Mouse (Mus musculus): ENCODE results near the gene Mettl7a1. TPM values are rescaled to one million over a fixed set of nuclear protein-coding genes. Genes with fewer than 3 reads are reported as not detected.
"Not testable (repeated sequence)": the region's sequence is repeated elsewhere in the genome, so short reads cannot be mapped to it uniquely, and the experiment has no call there.

Mettl7a1 gene
- polyA plus RNA-seq, 1 experiment from 2014 or later = 19.0 TPM

DNA sequence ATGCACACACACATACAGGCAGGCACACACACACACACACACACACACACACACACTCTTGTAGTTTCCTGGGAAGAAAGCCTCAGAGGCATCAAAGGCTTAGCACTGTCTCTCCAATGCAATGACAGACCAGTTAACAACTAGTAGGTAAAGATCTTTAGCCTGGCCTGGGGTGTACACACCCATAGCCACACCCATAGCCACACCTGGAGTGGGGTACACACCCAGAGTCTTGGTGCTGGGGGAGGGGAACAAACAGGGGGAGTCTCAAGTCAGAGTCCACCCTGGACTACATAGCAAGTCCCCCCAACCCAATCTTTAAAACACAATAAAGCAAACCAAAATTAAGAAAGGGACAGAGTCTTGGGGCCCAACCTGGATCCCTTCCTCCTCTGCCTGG is 33.4 kb downstream of the Mettl7a1 start:
- H3K4me2 ChIP-seq (replicated peaks; ENCODE audit: low read depth, low read length); H3K36me3 ChIP-seq (ENCODE audit: insufficient read depth, low read length); H3K4me3 ChIP-seq (ENCODE audit: low read length); H3K4me1 ChIP-seq (ENCODE audit: insufficient read depth, low read length); H3K9me3 ChIP-seq (ENCODE audit: low read length); H3K9ac ChIP-seq (replicated peaks; ENCODE audit: low read length); H3K27ac ChIP-seq (ENCODE audit: low read length); H3K27me3 ChIP-seq (ENCODE audit: insufficient read depth, low read length): not testable (repeated sequence)
- peak; percentile 29; the same call in 1 of the 2 replicates for ATAC-seq (ENCODE audit: low FRiP score, low TSS enrichment)

DNA sequence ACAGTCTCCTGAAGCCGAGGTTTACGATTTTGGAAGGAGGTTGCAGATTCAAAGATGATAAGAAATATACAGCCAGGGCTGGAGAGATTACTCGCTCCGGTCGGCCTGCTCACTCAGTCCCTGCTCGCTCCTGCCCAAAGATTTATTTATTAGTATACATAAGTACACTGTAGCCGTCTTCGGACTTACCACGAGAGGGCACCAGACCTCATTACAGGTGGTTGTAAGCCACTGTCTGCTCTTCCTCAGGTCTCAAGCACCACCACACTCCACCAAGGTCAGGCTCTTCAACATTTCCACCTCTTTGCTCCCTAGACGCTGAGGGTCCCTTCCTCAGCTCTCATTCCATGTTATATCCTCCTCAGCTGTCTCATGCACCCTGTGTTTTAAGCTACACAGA is 33.9 kb downstream of the Mettl7a1 start:
- not testable (repeated sequence) for H3K9ac ChIP-seq (replicated peaks; ENCODE audit: low read length); H3K4me1 ChIP-seq (ENCODE audit: insufficient read depth, low read length); H3K4me2 ChIP-seq (replicated peaks; ENCODE audit: low read depth, low read length); H3K9me3 ChIP-seq (ENCODE audit: low read length); H3K36me3 ChIP-seq (ENCODE audit: insufficient read depth, low read length); H3K4me3 ChIP-seq (ENCODE audit: low read length); H3K27ac ChIP-seq (ENCODE audit: low read length); H3K27me3 ChIP-seq (ENCODE audit: insufficient read depth, low read length)
- WGBS = 22% methylated on average over 9 of the region's 10 CpGs
- 0 out of 2 replicates have a peak, but pooled peaks have one; percentile 39 for ATAC-seq (ENCODE audit: low FRiP score, low TSS enrichment)

DNA sequence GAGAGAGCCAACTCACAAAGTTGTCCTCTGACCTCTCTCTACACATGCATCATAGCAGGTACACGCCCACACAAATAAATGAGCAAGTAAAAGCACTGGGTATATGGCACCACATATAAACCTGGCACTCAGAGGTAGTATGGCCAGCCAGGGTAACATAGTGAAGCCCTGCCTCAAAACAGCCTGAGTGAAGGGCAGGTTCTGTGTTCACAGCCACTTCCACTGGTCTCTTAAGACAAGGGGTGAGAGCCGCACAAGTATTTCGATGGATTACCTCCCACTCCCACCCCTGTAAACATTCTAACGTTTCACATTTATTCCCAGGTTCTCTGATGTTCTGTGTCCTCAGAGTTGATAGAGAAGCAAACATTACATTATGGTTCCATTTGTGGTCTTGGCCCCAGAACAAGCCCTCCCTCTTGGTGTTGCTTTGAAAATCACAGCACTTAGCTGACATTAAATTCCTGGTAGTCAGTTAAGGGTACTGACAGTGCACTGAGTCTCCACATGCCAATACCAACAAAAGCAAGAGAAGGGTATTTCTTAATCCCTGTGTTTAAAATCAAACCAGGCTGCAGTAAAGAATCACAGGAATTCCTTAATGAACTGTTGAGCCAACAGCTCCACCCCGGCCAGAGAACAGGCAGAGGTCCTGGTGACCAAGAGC is 37.5 kb downstream of the Mettl7a1 start:
- H3K27me3 ChIP-seq (ENCODE audit: insufficient read depth, low read length); H3K4me3 ChIP-seq (ENCODE audit: low read length); H3K27ac ChIP-seq (ENCODE audit: low read length); H3K4me1 ChIP-seq (ENCODE audit: insufficient read depth, low read length); H3K9ac ChIP-seq (replicated peaks; ENCODE audit: low read length); H3K4me2 ChIP-seq (replicated peaks; ENCODE audit: low read depth, low read length); H3K9me3 ChIP-seq (ENCODE audit: low read length); ATAC-seq (ENCODE audit: low FRiP score, low TSS enrichment); H3K36me3 ChIP-seq (ENCODE audit: insufficient read depth, low read length): not testable (repeated sequence)
- 36% methylated on average over 4 of the region's 5 CpGs for WGBS

DNA sequence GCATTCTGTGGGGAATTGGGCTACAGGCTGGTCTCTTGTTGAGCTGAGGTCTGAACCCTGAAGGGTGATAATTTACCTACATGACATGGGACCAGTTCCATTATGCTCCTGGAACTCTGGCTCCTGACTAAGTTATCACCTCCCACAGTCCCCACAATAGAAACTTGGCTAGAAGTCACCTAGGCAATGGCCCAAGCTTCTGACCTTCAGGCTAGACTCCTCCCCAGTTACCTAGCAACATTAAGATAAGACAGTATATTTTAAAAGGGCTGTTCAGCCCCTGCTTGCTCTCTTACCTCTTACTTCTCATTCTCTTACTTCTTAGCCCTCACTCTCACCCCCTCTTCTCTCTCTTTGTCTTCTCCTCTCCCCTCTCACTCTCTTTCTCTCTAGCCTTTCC is 41.5 kb downstream of the Mettl7a1 start:
- Histone ChIP-seq H3K27ac (ENCODE audit: low read length) (no peak overlapping the region), H3K4me1 (ENCODE audit: insufficient read depth, low read length) (peaks cover 5% of the 10 kb centered on the region; the same call in 1 of the 2 replicates), H3K4me2 (replicated peaks; ENCODE audit: low read depth, low read length) (no peak overlapping the region), H3K9ac (replicated peaks; ENCODE audit: low read length) (no peak overlapping the region), H3K9me3 (ENCODE audit: low read length) (no peaks in the 10 kb centered on the region), H3K4me3 (ENCODE audit: low read length) (no peak overlapping the region), H3K36me3 (ENCODE audit: insufficient read depth, low read length) (no peaks in the 10 kb centered on the region), H3K27me3 (ENCODE audit: insufficient read depth, low read length) (no peaks in the 10 kb centered on the region)
- no peak for ATAC-seq (ENCODE audit: low FRiP score, low TSS enrichment)

DNA sequence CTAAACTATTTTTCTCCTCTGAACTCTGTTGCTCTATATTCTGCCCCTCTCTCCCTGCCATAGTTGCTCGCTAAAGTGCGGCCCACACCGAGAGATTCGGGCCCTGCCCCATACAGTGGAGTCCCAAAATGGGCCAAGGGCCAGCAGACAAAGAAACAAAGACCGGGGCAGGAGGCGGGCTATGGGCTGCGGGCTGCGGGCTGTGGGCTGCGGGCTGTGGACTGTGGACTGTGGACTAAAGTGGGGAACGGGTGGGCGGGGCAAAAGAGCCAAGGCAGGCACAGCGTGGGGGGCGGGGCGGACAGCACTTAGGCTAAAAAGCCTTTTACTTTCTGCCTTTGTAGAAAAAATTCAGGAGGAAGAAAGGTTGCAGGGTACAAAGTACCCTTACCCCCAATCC is 42.8 kb downstream of the Mettl7a1 start:
- 0 out of 2 replicates have a peak, but pooled peaks have one; percentile 74 for ATAC-seq (ENCODE audit: low FRiP score, low TSS enrichment)
- no peaks in the 10 kb centered on the region for H3K27me3 ChIP-seq (ENCODE audit: insufficient read depth, low read length)
- peak overlapping the region; percentile 39 for H3K27ac ChIP-seq (ENCODE audit: low read length)
- H3K4me2 ChIP-seq (replicated peaks; ENCODE audit: low read depth, low read length) = no peak overlapping the region
- no peak overlapping the region for H3K4me3 ChIP-seq (ENCODE audit: low read length)
- 65% methylated on average over 14 of the region's 14 CpGs for WGBS
- no peaks in the 10 kb centered on the region for H3K36me3 ChIP-seq (ENCODE audit: insufficient read depth, low read length)
- no peaks in the 10 kb centered on the region for H3K9me3 ChIP-seq (ENCODE audit: low read length)
- H3K9ac ChIP-seq (replicated peaks; ENCODE audit: low read length) = no peak overlapping the region
- H3K4me1 ChIP-seq (ENCODE audit: insufficient read depth, low read length) = peaks cover 5% of the 10 kb centered on the region; the same call in 1 of the 2 replicates

DNA sequence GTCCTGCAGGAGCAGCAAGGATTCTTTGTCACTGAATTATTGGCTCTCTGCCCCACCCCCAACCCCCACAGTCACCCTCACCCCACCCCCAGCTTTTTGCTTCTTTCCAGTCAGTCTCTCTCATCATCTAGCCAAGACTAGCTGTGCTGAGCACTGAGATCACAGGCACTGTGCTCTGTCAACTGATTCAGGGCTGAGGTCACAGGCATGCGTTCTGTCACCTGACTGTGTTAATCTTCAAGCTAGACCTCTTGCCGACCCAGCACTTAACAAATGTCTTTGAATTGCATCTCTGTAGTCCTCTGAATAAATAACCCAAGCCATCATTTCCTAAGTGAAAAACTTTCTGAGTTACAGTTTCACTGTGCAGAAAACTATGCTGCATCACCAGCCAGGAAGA is 45.6 kb downstream of the Mettl7a1 start:
- peak; percentile 88 for ATAC-seq (ENCODE audit: low FRiP score, low TSS enrichment)
- no peak overlapping the region for H3K4me3 ChIP-seq (ENCODE audit: low read length)
- WGBS = 11% methylated on average over 2 of the region's 2 CpGs

DNA sequence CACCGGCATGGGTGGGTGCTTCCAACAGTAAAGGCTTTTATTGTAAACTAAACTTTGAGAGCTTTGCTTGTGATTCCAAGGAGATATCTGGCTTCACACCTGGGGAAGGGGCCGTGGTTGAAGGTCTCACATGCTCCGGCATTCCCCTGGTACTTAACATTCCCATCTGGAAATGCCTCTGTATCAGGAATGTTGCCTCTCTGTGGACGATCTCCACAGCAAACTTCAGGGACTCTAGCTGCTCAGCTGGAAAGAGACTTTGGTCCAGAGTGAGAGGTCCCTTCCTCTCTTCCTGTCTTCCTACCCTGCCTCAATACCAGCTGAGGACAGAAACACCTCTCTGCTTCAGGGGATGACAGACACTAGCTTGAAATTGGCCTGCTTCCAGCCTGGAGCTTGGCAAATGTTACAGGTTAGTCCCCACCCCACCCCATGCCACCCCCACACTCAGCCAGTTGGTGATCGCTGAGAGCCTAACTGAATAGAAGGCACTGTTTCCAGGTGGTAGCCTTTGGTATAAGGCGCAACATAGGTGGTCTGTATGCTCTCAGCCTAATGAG is 47.6 kb downstream of the Mettl7a1 start:
- H3K4me1 ChIP-seq (ENCODE audit: insufficient read depth, low read length) = peaks cover 5% of the 10 kb centered on the region; the same call in 1 of the 2 replicates
- H3K36me3 ChIP-seq (ENCODE audit: insufficient read depth, low read length) = no peaks in the 10 kb centered on the region
- 67% methylated on average over 6 of the region's 6 CpGs for WGBS
- H3K9me3 ChIP-seq (ENCODE audit: low read length) = no peaks in the 10 kb centered on the region
- H3K27ac ChIP-seq (ENCODE audit: low read length) = no peak overlapping the region
- H3K4me3 ChIP-seq (ENCODE audit: low read length) = no peak overlapping the region
- 0 out of 2 replicates have a peak, but pooled peaks have one; percentile 40 for ATAC-seq (ENCODE audit: low FRiP score, low TSS enrichment)
- H3K27me3 ChIP-seq (ENCODE audit: insufficient read depth, low read length) = no peaks in the 10 kb centered on the region
- no peak overlapping the region for H3K9ac ChIP-seq (replicated peaks; ENCODE audit: low read length)
- no peak overlapping the region for H3K4me2 ChIP-seq (replicated peaks; ENCODE audit: low read depth, low read length)

More for the DNA sequence above, 45.6 kb downstream of the Mettl7a1 start:
- Histone ChIP-seq H3K27ac (ENCODE audit: low read length) (peak overlapping the region; percentile 71), H3K9me3 (ENCODE audit: low read length) (no peaks in the 10 kb centered on the region), H3K4me2 (replicated peaks; ENCODE audit: low read depth, low read length) (no peak overlapping the region), H3K9ac (replicated peaks; ENCODE audit: low read length) (no peak overlapping the region), H3K27me3 (ENCODE audit: insufficient read depth, low read length) (no peaks in the 10 kb centered on the region), H3K36me3 (ENCODE audit: insufficient read depth, low read length) (no peaks in the 10 kb centered on the region), H3K4me1 (ENCODE audit: insufficient read depth, low read length) (peaks cover 5% of the 10 kb centered on the region; the same call in 1 of the 2 replicates)

DNA sequence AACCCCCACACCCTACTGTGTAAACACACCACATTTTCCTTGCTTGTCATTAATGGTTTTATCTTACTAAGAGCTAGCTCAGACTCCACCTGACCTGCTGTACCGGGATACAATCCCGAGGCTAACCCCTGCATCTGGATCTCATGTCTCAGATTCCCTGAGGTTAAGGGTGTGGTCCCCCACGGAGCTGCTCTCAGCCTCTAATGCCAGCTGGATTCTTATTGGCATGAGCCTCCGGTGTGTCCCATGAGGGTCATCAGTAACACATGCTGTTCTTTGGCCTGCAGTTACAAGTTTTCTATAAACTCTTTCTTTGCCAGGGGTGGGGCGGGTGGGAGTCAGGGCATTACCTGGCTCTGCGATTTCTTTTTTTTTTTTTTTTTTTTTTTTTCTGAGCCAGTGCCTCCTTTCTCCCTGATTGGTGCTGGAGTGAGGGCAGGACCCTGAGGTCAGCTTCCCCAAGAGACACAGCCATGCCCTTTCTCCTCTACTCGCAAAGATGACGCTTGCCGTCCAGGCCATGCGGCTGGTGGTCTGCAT is 48.8 kb downstream of the Mettl7a1 start, which contains the start of the genes Methig1 and Mettl7a2:
Gene Methig1 (plus strand): TSS at position 439 of the 540 bp plus-strand sequence.
Gene Mettl7a2 (plus strand): TSS at position 490 of the 540 bp plus-strand sequence.
- Histone ChIP-seq H3K27me3 (ENCODE audit: insufficient read depth, low read length) (no peaks in the 10 kb centered on the region), H3K4me3 (ENCODE audit: low read length) (no peak within 1 kb of the TSS), H3K4me2 (replicated peaks; ENCODE audit: low read depth, low read length) (no peak within 1 kb of the TSS), H3K36me3 (ENCODE audit: insufficient read depth, low read length) (no peaks in the 10 kb centered on the region), H3K9ac (replicated peaks; ENCODE audit: low read length) (no peak within 1 kb of the TSS), H3K27ac (ENCODE audit: low read length) (no peak within 1 kb of the TSS), H3K4me1 (ENCODE audit: insufficient read depth, low read length) (peaks cover 5% of the 10 kb centered on the region; the same call in 1 of the 2 replicates), H3K9me3 (ENCODE audit: low read length) (no peaks in the 10 kb centered on the region)
- ATAC-seq (ENCODE audit: low FRiP score, low TSS enrichment) = no peak
- WGBS = 80% methylated on average over 10 of the region's 10 CpGs

DNA sequence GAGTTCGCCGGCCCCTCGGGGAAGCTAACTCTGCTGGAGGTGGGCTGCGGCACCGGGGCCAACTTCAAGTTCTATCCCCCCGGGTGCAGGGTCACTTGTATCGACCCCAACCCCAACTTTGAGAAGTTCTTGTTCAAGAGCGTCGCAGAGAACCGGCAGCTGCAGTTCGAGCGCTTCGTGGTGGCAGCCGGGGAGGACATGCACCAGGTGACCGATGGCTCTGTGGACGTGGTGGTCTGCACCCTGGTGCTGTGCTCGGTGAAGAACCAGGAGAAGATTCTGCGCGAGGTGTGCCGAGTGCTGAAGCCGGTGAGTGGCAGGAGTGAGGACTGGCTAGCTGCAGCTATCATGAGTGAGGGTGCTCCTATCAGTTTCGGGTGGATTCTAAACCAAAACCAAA is 49.5 kb downstream of the Mettl7a1 start:
- not testable (repeated sequence) for H3K4me2 ChIP-seq (replicated peaks; ENCODE audit: low read depth, low read length); H3K27ac ChIP-seq (ENCODE audit: low read length); H3K9ac ChIP-seq (replicated peaks; ENCODE audit: low read length); H3K9me3 ChIP-seq (ENCODE audit: low read length); H3K4me3 ChIP-seq (ENCODE audit: low read length); ATAC-seq (ENCODE audit: low FRiP score, low TSS enrichment); H3K36me3 ChIP-seq (ENCODE audit: insufficient read depth, low read length); H3K27me3 ChIP-seq (ENCODE audit: insufficient read depth, low read length); H3K4me1 ChIP-seq (ENCODE audit: insufficient read depth, low read length)
- WGBS = 89% methylated on average over 6 of the region's 22 CpGs

DNA sequence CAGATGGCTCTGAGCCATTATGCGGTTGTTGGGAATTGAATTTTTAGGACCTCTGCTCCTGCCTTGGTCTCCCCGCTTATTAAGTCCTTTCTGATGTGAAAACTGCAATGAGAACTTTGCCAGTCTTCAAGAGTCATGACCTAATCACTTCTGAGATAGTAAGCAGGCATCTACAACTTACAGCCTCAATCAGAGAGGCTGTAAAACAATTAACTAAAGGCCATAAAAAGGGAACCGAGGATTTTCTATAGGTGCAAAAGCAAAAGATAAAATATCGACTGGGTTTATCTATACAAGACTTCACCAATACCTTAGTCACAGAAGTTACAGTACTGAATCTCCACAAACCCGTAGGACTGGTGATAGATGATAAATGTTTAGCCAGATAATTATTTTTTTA is 51.9 kb downstream of the Mettl7a1 start:
- no peak for ATAC-seq (ENCODE audit: low FRiP score, low TSS enrichment)
- 60% methylated on average over 5 of the region's 5 CpGs for WGBS
- Histone ChIP-seq H3K4me1 (ENCODE audit: insufficient read depth, low read length) (no peaks in the 10 kb centered on the region), H3K9ac (replicated peaks; ENCODE audit: low read length) (no peak overlapping the region), H3K4me3 (ENCODE audit: low read length) (no peak overlapping the region), H3K27me3 (ENCODE audit: insufficient read depth, low read length) (no peaks in the 10 kb centered on the region), H3K4me2 (replicated peaks; ENCODE audit: low read depth, low read length) (no peak overlapping the region), H3K27ac (ENCODE audit: low read length) (no peak overlapping the region), H3K9me3 (ENCODE audit: low read length) (no peaks in the 10 kb centered on the region), H3K36me3 (ENCODE audit: insufficient read depth, low read length) (no peaks in the 10 kb centered on the region)

Data from kidney, embryonic 16.5 days (tissue).